Mouse (Mus musculus) right cerebral cortex, postnatal 36 days (tissue): ENCODE measurements at regions not wholly inside any gene's neighbourhood (a gene's known extent, or its start where the extent isn't known, plus 50 kb on each side); places are given as distances from the start of the nearest gene placed in this dataset.
"Not testable (repeated sequence)": the region's sequence is repeated elsewhere in the genome, so short reads cannot be mapped to it uniquely, and the experiment has no call there.

Experiments
- DNase-seq, 2 experiments: peaks; one replicate each; pipeline ENCODE4 v3.0.0; 2022; ENCODE audit warnings: low spot score in 2 of 2, mixed read lengths in 1 of 2

- no peak for DNase-seq
Observed at GRCm38 (mm10) chr16:12802651-12803050, 306.8 kb upstream of the Ercc4 start.

- no peak for DNase-seq
Observed at GRCm38 (mm10) chr16:12807351-12807871, 302.1 kb upstream of the Ercc4 start.

DNA sequence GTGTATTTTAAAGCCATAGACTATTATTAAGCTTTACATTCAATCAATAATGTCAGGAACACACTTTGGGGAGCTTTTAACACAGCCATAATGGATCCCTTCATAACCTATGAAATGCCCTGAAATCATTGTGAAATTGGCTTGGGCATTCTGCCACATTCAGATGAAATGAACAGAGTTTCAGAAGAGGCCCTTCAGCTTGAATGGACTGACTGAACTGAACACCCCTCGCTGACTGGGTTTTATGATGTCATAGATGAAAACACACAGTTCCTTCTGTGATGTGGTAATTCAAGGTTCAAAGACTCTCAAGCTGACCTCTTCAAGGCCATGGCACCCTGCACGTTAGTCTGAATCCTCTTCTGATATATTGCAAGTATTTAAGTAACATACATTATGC lies 298.4 kb upstream of the Ercc4 start:
- no peak for DNase-seq

GRCm38 (mm10) chr16:12824646-12825045 lies 284.8 kb upstream of the Ercc4 start:
- peak; percentile 34 to 69 for DNase-seq

- DNase-seq = no peak
Observed at GRCm38 (mm10) chr16:12826222-12826621, 283.3 kb upstream of the Ercc4 start.

DNA sequence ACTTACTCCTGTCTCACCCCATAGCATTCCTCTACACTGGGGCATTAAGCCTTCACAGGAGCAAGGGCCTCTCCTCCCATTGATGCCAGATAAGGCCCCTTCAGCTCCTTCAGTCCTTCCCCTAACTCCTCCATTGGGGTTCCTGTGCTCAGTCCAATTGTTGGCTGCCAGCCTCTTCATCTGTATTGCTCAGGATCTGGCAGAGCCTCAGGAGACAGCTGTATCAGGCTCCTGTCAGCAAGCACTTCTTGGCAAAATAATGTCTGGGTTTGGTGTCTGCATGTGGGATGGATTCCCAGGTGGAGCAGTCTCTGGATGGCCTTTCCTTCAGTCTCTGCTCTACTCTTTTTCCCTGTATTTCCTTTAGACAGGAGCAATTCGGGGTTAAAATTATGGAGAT lies 278.2 kb upstream of the Ercc4 start:
- not testable (repeated sequence) for DNase-seq

DNA sequence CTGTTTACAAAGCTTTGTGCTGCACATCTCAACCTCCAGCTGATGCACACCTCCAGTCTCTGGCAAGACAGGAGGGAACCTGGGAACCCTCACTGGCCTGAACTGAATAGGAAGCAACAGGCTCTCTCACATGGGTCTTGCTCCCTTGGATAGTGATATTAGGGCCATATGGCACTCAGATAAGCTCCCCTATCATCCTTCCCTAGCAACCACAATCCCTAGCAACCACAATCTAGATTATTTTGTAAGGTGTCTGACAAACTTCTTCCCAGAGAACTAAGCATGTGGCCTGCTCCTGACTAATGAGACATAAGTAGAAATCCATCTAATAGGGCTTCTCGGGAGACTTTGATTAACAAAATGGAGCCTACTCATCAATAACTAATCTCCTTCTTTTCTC lies 253.1 kb upstream of the Ercc4 start:
- no peak for DNase-seq

DNA sequence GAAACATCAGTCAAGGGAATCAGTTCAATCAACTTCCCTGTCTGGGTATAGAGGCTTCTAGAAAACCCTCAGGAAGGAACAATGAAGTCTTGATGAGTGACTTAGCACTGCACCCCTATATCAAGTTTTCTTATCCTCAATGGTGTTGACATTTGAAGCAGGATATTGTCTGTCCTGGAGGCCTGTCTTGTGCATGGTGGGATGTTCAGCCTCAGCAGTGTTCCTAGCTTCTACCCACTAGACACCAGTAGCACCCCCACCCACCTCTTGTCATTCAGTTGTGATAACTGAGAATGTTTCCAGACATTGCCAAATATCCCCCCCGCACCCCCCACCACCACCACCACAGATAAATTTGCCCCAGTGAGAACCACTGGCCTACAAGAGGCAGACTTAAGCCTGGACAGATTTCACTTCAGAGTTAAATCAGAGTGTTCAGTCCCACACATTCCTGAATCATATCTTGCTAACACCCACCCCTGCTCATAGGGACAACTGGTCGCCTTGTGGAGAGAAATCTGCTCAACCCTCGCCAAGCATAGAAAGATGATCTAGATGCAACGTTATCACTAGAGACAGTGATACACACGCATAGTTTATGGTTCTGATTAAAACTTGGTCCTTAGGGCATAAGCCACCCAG lies 249.6 kb upstream of the Ercc4 start:
- DNase-seq = peak; percentile 14 to 47

DNA sequence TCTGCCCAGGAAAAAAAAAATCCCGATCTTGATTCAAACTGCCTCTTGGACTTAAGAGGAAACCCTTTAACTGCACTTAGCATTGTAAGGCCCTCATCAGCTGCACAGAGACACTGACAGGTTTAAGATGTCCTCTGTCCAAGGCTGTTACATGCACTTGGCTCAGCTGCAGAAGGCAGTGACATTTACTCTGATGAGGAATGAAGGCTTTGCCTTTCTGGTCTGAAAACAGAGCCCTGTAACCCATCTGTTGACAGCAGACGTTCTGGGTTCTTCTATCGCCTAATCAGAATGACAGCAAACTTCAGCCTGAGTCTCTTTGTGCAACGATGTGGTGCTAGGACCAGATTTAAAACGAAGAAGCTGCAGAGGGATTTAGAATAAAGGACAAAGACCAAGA lies 246.9 kb upstream of the Ercc4 start:
- DNase-seq = no peak

- not testable (repeated sequence) for DNase-seq
Observed at GRCm38 (mm10) chr16:12878326-12878725, 231.2 kb upstream of the Ercc4 start.

DNA sequence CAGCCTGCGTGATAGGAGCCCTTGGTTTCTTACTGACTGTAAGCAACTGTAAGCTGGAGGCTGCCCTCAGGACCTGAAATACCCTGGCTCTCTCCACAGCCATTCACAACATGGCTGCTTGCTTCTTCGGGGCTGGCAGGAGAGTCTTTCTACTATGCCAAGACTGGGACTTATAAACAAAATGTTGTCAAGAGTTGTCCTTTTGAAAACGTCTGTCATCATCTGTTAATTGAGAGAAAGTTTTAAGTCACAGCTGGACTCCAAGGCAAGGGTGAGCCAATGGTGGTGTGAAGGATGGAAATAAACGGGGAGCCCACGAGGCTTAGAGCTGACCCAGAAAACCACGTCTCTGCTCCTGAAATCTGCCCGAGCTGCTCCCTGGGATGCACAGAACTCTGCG lies 229.5 kb upstream of the Ercc4 start:
- DNase-seq = no peak

DNA sequence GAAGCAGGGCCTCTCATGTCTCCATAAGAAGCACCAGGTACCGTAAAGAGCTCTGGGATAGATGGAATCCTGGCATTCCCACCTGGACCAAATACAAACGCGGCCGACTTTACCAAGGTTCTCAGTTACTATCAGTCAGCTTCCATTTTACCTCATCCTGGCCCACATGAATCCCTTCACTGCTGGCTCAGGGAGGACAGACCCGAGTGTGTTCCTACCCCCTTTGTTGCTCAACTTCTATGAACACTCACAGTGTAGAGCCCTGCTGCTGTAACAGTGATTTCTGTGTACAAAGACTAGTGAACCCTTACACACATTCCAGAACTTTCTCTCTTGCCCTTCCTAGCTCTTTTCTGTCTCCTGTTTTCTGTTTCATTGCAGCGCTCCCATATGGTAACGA lies 229.0 kb upstream of the Ercc4 start:
- no peak for DNase-seq

DNA sequence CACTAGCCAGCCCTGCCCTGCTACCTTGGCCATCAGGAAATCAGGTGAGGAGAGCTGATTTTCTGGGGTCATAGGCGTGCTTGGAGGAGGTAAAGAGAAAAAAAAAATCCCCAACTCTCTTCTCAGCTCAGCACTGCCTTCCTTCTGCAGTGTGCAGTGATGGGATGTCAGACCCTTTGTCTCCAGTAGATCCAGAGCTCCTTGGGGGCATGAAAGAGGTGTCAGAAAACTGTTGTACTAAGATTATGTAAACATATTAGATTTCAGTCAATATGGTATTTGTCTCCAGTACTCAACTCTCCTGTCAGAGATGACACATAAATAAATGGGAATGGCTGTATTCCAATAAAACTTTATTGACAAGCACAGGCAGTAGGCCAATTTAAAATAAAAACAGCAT lies 226.8 kb upstream of the Ercc4 start:
- no peak for DNase-seq

DNA sequence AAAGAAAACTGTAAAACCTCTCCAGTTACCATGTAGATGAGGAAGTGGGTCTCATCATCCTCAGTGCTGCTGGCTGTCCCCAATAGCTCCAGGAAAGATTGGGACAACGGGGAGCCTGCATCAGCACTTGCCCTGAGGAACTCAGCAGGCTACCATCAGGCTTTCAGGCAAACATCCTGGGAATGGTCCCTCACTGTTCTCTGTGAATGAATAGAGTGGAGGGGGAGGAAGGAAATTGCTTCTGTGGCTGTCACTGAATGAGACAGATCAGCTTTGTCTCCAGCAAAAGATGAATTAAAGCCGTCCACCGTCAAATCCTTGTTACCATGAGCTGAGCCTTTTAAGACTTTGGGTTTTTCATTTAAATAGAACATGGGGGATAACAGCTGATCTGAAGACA lies 224.9 kb upstream of the Ercc4 start:
- DNase-seq = no peak

- DNase-seq = no peak
Observed at GRCm38 (mm10) chr16:12886127-12886526, 223.4 kb upstream of the Ercc4 start.

DNA sequence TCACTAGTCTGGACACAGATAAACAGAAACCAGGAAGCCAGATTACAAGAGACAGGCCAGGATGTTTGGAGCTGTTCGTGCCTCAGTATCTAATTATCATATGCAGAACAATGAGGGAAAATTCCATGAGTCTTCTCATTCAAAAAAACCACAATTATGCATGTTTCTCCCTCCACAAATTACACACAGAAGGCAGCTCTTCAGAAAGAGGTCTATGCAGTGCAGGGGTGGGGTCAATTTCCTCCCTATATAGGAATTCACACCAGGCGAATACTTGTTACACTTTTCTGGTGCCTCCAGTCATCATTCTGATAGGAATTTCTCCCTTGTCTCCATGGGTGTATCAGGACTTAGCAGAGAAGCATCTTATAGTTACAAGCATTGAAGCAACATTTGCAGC lies 222.1 kb upstream of the Ercc4 start:
- DNase-seq = no peak

DNA sequence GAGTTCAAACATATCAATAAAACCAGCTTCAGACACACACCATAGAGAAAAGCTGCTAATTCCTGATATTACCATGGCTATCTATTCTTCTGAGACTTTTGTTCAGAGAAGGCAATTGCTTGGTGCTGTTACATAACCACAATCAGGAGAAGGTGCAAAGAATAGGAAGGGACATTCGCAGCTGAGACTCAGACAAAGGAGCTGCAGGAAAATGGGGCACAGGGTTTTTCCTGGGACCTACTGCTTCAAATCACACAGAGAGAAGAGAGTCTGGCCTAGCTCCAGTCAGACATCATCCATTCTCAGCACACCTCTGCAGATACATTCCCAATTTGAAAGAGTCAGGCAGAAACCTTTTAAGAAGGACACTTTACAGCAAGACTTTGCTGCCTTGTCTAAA lies 219.4 kb upstream of the Ercc4 start:
- no peak for DNase-seq

DNA sequence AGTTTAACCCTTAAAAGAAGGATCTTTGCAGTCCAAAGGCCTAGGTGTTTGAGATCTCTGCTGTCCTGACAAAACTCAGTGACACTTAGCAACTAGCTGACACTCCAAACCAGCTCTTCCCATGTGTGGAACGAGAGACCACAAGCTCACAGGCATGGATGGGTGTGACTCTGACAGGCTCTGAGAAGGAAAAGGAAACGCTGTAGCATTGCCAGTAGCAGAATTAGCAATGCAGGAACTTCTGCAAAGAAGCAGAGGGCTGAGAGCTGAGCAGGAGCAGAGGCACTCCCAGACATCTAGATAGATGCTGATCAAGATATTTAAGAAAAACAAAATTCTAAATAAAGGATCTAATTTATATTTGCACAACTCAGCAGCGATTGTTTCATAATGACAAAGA lies 218.9 kb upstream of the Ercc4 start:
- no peak for DNase-seq

- no peak for DNase-seq
Observed at GRCm38 (mm10) chr16:12892658-12893305, 216.7 kb upstream of the Ercc4 start.

GRCm38 (mm10) chr16:12897267-12897666 lies 212.2 kb upstream of the Ercc4 start:
- DNase-seq = no peak

DNA sequence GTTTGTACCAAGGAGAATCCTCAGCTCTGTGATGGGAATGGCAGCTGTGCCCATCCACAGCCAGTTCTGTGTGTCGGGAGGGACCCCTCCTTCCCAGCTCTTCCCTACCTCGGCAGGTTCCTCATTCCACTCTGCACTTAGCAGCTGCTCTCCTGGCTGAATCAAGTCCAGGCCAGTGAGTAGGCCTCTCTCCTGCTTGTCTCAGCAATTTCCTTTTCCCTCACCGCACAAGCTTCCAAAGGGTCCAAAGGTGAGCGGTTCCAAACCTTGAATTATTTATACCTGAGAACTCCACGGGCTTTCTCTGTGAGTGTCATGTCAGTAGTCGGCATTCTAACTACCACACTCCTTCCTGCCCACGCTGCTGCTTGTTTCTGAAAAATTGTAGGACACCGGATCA lies 208.8 kb upstream of the Ercc4 start:
- DNase-seq = no peak

DNA sequence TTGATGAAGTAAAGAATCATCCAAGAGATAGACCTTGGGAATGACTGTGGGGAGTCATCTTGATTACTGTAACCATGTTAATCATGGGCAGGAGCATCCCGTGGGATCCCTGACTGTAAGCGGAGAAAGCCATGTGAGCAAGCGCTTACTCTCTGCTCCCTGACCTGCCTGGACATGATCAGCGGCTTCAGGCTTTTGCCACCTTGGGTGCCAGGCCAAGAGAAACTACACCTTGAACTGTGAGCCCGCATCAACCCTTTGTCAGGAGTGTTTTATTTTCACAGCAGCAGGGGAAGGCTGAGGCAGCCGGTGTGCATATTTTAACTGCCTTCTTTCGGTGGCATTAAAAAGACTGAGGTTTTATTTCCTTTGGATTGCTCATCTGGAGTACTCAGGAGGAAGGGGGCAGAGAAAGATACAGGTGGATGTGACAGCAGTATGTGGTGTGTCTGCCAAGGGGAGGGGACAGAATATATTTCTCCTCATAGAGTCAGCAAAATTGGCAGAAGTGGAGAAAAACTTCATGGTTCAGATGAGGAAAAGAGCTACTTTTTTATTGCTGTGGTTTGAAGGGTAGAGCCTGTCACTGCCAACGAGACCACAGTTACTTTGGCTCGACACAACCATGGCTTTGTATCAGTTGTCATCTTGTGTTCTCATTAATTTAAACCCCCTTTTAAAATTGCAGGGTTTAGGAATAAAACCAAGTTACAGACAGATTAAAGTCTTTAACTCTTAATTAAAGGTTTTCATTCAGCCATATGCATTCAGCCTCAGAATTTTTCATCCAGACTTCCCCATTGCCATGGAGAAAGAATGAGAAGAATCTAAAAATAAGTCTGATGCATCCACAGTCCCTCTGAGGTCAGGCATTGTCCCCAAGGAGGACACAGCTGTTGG lies 208.1 kb upstream of the Ercc4 start:
- no peak for DNase-seq

DNA sequence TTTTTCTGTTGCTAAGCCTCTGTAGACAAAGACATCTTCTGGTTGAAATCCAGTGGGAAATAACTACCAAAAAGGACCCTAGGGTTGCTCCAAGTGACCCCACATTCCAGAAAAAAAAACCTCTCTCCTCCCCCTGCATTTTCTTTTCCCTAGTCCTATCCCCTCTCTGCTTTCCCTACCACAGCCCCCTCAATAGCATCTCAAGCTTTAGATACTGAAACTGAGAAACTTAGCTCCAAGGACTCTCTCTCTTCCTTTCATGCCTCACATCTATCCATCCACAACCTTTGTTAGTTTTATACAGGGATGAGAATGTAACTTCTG lies 207.5 kb upstream of the Ercc4 start:
- DNase-seq = no peak
